Mouse (Mus musculus): Measurements from ENCODE around the gene Phactr4. TPM values are rescaled to one million over a fixed set of nuclear protein-coding genes. Genes with fewer than 3 reads are reported as not detected.
"Not testable (repeated sequence)": the region's sequence is repeated elsewhere in the genome, so short reads cannot be mapped to it uniquely, and the experiment has no call there.

Gene Phactr4
- total RNA-seq, 2 experiments from 2014 or later: 8.1 to 29.2 TPM

- no peak for ATAC-seq (replicated peaks; ENCODE audit: poor library complexity, severe bottlenecking)
These were observed 6.3 kb downstream of the Phactr4 start for GRCm38 (mm10) chr4:132415966-132416365.

- ATAC-seq (replicated peaks; ENCODE audit: poor library complexity, severe bottlenecking): not testable (repeated sequence)
These were observed 9.0 kb downstream of the Phactr4 start for GRCm38 (mm10) chr4:132413257-132413656.

- ATAC-seq (replicated peaks; ENCODE audit: poor library complexity, severe bottlenecking): peak; percentile 53
These were observed 10.8 kb downstream of the Phactr4 start for GRCm38 (mm10) chr4:132411322-132412094.

GRCm38 (mm10) chr4:132409587-132410229 is 12.6 kb downstream of the Phactr4 start:
- ATAC-seq (replicated peaks; ENCODE audit: poor library complexity, severe bottlenecking): no peak; the same call in 1 of the 2 replicates

DNA sequence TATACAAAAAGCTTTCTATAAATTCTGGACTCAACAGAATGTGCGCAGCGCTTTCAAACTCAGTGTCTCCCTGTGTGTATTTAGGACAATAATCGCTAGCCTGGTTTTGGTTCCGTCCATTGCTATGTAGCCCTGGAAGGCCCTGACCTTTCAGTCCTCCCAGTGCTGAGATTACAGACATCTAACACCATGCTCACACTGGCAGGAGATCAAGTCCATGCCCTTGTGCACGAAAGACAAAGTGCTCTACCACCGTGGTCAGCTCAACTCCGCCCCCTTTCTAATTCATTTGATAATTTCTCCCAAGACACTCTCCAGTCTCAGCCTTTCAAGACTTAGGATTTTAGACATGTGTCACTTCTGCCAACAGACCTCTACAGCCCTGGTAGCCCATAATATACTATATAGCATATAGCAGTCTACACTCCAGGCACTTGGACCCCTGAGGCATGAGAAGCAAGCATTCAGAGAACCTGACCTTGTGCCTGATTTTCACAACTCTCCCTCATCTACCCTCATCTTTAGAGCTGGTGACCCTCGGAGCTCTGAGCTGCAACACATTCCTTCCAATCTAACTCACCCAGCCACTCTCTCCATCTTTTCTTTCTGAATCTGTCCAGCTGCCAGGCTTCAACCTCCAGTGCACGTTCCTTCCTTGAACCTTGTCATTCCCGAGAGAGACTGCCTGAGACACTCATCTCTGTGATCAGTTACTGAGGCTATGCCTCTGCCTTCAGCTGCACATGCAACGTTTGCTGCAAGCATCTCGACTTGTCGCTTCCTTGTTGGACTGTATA is 15.7 kb downstream of the Phactr4 start:
- ATAC-seq (replicated peaks; ENCODE audit: poor library complexity, severe bottlenecking): no peak

- ATAC-seq (replicated peaks; ENCODE audit: poor library complexity, severe bottlenecking): no peak
These were observed 17.7 kb downstream of the Phactr4 start for GRCm38 (mm10) chr4:132404588-132404987.

DNA sequence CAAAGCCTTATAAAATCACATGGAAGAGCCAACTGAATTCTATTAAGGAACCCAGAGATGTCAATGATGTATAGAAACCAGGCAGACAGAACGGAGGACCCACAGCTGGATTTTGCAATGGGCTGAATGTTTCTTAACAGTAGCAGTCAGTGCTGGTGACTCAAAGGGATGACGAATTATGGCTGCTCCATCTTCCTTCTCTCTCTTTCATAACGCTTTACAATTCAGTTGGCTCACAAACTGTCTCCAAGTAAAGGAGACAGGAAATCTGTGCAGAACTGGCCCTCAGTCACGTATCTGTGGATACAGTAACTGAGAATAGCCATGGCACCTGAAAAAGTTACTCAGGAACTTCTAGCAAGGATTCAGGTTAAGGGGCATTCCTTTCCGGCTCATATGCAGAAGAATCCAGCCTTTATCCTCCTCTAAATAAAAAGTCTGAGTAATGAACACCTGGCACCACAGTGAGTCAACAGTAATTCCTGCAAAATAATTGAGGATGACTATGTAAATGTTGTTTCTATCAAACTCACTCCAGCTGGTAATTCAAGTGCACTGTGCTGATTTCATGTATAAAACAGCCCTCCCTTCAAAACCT is 19.1 kb downstream of the Phactr4 start:
- peak; percentile 92 for ATAC-seq (replicated peaks; ENCODE audit: poor library complexity, severe bottlenecking)

DNA sequence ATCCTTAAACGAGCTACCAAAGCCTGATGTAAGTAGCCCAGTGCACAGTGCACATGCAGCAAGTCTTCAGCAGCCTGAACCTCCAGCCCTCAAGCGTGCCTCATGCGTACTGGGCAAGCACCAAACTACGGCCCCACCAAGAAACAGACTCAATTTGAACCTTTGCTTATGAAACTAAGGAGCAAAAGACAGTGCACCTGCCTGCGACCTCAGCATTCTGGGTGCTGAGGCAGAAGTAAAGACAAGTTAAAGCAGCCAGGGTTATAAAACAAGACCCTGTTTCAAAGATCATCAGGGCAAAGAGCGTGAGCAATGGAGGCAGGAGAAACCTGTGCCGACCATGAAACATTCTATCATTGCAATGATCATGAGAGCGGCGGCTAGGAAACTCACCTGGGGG is 21.3 kb downstream of the Phactr4 start:
- no peak for ATAC-seq (replicated peaks; ENCODE audit: poor library complexity, severe bottlenecking)

GRCm38 (mm10) chr4:132398863-132399262 is 23.4 kb downstream of the Phactr4 start:
- no peak for ATAC-seq (replicated peaks; ENCODE audit: poor library complexity, severe bottlenecking)

- ATAC-seq (replicated peaks; ENCODE audit: poor library complexity, severe bottlenecking): peak; percentile 81
These were observed 24.1 kb downstream of the Phactr4 start for GRCm38 (mm10) chr4:132398045-132398774.

- no peak for ATAC-seq (replicated peaks; ENCODE audit: poor library complexity, severe bottlenecking)
These were observed 25.2 kb downstream of the Phactr4 start for GRCm38 (mm10) chr4:132397120-132397519.

DNA sequence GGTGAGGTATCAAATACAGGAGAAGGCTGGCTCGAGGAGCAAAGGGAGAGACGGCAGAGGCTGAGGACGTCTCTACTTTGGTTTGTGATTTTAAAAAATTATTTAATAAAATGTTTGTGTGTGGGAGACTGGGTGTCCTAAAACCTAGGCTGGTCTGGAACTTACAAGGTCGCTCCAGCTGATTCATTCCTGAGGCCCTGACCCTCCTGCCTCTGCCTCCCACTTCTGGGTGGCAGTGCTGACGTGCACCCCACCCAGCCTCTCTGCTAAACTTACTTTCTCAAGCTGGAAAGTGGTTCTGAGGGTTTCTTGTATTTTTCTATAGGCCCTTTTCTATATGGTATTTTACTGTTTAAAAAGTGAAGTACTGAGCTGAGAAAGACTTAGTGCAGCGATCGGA is 26.0 kb downstream of the Phactr4 start:
- no peak for ATAC-seq (replicated peaks; ENCODE audit: poor library complexity, severe bottlenecking)

DNA sequence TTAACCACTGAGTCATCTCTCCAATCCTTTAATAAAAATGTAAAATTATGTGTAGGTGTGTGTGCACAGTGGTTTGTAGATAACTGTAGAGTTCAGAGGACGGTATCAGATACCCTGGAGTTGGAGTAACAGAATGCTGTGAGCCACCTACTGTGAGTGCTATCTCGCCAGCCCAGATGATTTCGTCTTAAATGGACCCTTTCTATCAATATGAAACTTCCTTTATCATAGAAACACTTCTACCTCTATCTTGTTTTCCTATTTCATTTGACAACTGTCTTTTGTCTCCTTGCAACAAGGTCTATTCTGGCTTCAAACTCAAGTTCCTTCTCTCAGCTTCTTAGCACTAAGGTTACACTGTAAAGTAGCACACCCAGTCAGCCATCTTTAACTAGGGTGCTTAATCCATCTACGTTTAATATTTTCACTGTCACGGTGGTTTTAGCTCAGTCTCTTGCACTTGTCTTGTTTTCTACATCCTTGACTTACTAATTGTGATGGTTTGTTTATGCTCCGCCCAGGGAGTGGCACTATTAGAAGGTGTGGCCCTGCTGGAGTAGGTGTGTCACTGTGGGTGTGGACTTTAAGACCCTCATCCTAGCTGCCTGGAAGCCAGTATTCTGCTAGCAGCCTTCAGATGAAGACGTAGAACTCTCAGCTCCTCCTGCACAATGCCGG is 31.1 kb downstream of the Phactr4 start:
- no peak for ATAC-seq (replicated peaks; ENCODE audit: poor library complexity, severe bottlenecking)

- ATAC-seq (replicated peaks; ENCODE audit: poor library complexity, severe bottlenecking): no peak
These were observed 33.0 kb downstream of the Phactr4 start for GRCm38 (mm10) chr4:132389302-132389701.

- no peak for ATAC-seq (replicated peaks; ENCODE audit: poor library complexity, severe bottlenecking)
These were observed 34.7 kb downstream of the Phactr4 start for GRCm38 (mm10) chr4:132387617-132388016.

DNA sequence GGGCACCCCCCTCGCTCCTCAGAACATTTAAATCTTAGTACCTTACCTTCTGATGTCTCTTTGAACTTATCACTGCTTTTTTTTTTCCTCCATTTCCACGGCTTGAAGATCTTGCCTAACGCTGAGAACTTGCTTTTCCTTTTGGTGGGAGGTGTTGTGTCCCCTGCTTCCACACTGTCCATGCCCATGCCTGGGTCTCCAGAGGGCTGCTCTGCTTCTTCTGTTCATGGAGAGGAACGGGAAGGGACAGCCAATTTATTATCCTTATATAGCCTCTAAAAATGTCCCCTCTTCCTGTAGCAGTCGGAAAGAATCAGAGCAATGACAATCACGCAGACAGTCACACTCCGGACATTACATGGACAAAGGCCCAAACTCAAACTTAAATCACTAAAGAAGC is 35.4 kb downstream of the Phactr4 start:
- no peak for ATAC-seq (replicated peaks; ENCODE audit: poor library complexity, severe bottlenecking)

GRCm38 (mm10) chr4:132385771-132386410 is 36.4 kb downstream of the Phactr4 start:
- ATAC-seq (replicated peaks; ENCODE audit: poor library complexity, severe bottlenecking): no peak

- no peak for ATAC-seq (replicated peaks; ENCODE audit: poor library complexity, severe bottlenecking)
These were observed 38.8 kb downstream of the Phactr4 start for GRCm38 (mm10) chr4:132383455-132383854.

GRCm38 (mm10) chr4:132382296-132382695 is 40.0 kb downstream of the Phactr4 start:
- ATAC-seq (replicated peaks; ENCODE audit: poor library complexity, severe bottlenecking): no peak
